Mouse (Mus musculus): ENCODE data around the gene Cltc.

Gene Cltc

DNA sequence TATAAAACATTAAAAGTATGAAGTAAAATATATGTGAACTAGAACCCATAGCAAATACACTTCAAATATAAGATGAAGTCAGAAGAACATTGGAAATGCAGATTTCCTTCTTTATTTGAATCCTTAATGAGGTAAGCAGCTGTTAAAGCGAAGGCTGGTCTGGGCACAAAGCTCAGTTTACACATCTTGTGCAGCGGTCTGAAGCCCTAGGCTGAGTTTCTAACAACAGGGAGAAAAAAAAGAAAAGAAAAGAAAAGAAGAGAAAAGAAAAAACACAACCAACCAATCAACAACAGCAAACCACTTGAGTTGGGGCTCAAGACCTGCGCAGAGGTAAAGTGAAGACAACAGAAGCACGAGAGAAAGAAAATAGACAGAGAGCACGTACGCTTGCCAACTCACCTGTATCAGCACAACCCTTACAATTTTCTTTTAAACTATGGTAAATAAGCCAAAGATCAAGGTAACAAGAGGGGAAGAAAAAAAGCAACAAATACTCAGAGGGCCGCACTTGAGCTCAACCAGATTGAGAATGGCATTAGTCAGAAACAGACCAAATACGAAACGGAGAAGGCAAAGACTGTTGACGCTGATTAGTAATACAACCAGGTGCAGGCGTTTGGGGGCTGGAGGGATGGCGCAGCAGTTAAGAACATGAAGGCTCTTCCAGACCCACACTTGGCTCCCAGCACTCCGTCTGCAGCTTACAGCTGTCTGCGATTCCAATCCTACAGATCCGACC is 109.5 kb downstream of the Cltc start:
- no peak for DNase-seq (ENCODE audit: low spot score in 2 of 2)

DNA sequence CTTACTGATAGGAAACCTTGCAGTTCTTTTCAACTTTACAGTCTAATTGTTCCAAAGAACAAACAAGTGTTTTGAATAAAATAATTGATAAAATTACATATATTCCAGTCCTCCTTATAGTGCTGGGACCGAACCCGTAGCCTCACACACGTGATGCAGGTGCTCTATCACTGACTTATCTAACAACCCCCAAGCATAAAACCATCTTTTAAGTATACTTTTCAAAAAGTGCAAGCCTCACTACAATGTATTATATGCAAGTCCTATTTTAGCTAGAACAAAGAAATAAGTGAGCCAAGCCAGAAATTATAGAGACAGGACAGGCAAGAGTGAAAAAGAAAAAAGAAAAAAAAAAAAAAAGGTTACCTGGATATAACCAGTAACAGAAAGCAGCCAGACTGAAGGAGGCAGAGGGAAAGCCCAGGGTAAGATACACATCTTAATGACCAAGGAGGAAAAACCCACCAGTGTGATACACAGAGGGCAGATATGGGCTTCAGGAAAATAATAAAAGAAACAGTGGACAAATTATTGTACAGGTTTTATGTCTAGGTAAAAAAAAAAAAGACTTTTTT is 110.4 kb downstream of the Cltc start:
- no peak for DNase-seq (ENCODE audit: low spot score in 2 of 2)

DNA sequence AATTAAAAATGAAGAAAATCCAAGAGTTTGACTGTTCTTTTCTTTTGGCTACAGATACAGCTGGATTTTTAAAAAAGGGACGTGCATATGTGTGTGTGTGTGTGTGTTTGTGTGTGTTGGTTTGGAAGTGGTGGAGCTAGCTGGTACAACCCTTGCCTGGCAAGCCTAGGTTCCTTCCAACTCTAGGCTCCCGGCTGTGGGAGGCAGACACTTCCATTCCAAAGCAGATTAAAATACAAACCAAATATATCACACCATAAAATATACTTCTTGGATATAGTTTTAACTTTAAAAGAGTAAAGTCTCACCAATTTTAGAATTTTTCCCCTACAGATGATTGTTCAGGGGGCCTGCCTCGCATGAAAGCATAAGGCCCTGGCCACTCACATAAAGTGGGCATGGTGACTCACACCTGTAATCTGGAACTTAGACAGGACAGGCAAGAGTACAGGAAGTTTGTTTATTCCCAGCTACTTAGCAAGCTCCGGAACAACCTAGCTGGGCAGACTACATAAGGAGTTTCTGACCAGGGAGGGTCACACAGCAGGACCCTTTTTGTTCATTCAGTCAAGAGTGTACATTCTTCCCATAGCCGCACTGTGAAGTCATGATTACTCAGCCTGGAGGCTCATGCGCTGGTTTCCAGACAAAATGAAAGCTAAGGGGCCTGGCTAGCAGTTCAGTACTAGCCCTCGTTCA is 111.1 kb downstream of the Cltc start:
- DNase-seq (ENCODE audit: low spot score in 2 of 2): no peak

DNA sequence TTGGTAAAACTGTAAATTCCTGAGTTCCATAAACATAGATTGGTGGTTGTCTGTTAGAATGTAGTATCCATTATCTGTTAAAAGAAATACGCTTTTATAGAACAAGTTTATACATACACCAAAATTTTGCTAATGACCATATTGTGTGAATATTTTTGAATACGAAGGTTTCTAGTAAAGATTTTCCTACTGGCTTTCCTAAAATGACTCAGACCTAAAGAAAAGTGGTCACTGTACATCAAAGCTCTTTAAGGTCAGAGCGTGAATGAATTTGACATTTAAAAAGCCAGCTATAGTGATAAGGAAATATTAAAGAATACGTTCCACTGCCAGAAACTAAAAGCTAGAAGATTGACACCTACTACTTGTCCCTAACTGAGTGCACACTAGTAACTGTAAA is 112.8 kb downstream of the Cltc start:
- no peak for DNase-seq (ENCODE audit: low spot score in 2 of 2)
